Mouse (Mus musculus) kidney, adult 18-20 months (tissue): ENCODE measurements around the gene Rbpj.
"Not testable (repeated sequence)": the region's sequence is repeated elsewhere in the genome, so short reads cannot be mapped to it uniquely, and the experiment has no call there.

ENCODE experiments used
- DNase-seq: peaks from one replicate; pipeline ENCODE4 v3.0.0; 2021

Gene Rbpj

GRCm38 (mm10) chr5:53516482-53516881 is 50.5 kb downstream of the Rbpj start:
- no peak for DNase-seq

DNA sequence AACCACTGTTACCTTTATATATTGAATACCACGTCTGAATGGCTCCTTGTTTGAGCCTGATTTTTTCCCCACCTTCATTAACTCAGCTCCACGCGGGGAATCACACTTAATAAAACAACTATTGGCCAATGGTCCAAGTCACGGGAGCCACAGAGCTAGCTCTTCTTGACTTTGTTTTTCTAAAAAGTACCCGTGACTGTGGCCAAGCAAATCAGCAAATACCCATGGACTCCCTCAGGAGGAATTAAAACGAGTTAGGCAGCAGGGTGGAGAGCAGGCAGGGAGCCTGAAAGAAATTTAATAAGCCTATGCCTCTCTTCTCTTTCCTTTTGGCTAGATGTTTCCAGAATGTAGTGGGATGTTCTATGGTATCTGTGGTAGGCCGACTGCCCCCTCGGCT is 51.9 kb downstream of the Rbpj start:
- DNase-seq, result no peak

GRCm38 (mm10) chr5:53519131-53519530 is 53.2 kb downstream of the Rbpj start:
- no peak for DNase-seq

- DNase-seq, result no peak
Observed at GRCm38 (mm10) chr5:53519998-53520577, 54.1 kb downstream of the Rbpj start.

- DNase-seq, result peak; percentile 15
Observed at GRCm38 (mm10) chr5:53523046-53523445, 57.1 kb downstream of the Rbpj start.

DNA sequence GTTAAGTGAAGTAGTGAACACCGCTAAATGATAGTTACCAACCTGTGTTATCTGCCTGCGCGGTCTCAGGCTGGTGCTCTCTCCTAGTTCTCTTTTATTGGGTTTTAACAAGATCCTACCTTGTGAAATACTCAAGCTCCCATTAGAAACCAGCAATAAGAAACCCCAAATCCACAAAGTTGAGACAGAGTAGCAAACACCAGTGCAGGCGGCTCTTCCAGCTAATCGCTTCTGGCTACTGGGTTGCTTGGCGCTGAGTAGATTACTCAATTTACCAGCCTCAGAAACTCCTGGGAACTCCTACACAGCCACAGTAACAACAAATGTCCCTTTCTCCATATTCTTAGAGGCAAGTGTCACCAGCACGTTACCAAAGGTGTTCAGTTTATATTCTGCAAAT is 58.2 kb downstream of the Rbpj start:
- DNase-seq, result no peak

- DNase-seq, result no peak
Observed at GRCm38 (mm10) chr5:53524831-53525230, 58.9 kb downstream of the Rbpj start.

DNA sequence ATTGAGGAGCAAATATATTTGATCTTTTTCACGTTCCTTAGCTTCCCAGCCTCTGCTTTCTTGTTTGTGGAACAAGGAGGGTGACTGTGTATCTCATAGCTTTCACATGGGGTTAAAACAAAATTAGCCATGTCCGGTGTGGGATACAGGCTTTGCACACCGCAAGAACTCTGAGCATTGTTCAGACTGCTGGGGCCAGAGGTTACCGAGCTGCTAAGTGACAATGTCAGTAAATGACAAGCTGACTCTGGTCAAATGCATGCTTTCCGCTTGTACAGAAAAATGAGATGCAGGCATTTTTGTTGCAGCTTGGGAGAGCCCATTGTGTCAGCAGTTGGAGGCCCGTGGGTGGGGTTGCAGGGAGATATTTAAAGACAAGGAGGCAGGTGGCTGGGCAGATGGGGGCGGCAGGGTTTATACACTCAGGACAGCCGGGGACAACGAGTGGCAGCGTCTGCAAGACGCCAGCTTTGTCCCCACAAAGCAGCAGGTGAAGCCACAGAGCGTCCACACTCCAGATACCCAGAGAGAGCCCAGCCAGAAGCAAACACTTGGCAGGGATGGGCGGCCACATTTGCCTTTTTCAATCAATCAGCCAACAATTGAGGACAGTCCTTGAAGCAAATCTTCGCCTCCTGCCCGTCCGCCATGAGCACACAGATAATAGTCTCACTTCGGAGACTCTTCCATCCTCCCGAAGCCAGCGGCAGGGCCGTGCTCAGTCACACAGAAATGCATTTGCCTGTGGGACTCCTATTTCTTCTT is 59.5 kb downstream of the Rbpj start:
- DNase-seq, result no peak

GRCm38 (mm10) chr5:53526070-53526430 is 60.1 kb downstream of the Rbpj start:
- no peak for DNase-seq

- no peak for DNase-seq
Observed at GRCm38 (mm10) chr5:53529846-53530245, 63.9 kb downstream of the Rbpj start.

DNA sequence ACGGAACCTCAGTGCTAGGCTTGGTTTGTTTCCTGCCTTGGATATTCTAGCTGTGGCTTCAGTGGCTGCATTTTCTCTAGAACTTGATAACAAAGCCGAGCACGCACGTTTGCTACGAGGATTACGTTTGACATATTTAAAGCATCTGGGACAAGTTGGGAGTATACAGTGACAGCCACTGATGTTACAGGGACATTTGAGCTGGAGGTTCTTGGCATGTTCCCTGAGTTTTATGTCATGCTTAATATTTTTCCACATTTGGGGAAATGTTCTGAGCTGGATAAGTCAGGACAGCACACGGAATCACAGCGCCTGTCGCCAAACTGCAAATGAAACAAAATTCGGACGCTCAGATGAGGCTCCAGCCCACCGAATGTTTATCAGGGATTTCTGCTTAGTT is 69.1 kb downstream of the Rbpj start:
- DNase-seq, result no peak

- DNase-seq, result no peak
Observed at GRCm38 (mm10) chr5:53536635-53537554, 70.9 kb downstream of the Rbpj start.

GRCm38 (mm10) chr5:53539860-53540633 is 74.1 kb downstream of the Rbpj start:
- no peak for DNase-seq

DNA sequence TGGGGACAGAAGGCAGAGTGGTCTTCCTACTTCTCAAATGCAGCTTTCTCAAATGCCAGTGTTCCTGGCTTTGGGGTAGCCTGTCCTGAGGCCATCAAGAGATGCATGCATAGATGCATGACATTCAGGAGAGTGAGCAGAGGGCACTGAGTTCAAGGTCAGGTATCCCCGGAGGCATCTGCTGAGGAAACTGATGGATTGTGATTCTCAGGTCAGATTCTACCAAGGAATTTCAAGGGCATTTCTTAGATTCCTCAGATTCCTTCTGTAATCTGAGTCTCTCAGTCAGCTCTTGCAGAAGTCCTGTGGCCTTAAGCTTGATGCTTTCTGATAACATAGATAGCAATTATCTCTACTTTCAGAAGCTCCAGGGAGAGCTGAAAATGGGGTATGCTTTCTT is 76.1 kb downstream of the Rbpj start:
- no peak for DNase-seq

- DNase-seq, result no peak
Observed at GRCm38 (mm10) chr5:53543399-53543798, 77.4 kb downstream of the Rbpj start.

DNA sequence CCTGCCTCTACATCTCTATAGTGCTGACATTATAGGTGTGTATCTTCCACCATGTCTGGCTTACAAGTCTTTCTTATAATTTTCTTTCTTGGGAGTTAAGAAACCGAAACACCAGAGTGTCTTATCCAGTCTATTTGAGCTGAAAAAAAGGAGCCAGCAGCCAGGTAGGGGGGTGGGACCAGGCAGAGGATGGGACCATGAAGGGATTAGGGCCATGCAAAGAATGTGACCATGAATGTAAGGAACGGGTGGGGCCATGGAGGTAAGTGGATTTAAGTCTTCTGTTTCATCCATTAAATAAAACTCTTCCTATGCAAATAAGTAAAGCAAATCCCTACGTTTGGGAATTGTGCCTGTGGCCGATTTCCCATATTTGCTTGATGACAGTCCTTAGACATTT is 78.0 kb downstream of the Rbpj start:
- no peak for DNase-seq

DNA sequence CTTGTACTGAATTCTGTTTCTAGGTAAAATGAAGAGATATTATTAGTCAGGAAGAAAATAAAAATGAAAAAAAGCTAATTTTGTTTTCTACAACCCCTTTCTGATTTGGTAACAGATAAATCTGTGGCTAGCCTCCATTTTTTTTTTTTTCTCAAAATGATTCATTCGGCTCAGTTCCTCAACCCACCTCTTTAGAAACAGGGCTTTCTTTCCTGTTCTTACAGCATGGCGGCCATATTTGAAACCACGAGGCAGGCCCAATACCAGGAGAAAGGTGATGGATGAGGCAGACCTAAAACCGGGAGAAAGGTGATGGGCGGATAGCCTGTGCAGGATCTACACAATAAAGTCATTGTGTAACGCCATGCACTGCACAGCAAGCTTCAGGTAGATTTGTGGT is 80.5 kb downstream of the Rbpj start:
- no peak for DNase-seq

DNA sequence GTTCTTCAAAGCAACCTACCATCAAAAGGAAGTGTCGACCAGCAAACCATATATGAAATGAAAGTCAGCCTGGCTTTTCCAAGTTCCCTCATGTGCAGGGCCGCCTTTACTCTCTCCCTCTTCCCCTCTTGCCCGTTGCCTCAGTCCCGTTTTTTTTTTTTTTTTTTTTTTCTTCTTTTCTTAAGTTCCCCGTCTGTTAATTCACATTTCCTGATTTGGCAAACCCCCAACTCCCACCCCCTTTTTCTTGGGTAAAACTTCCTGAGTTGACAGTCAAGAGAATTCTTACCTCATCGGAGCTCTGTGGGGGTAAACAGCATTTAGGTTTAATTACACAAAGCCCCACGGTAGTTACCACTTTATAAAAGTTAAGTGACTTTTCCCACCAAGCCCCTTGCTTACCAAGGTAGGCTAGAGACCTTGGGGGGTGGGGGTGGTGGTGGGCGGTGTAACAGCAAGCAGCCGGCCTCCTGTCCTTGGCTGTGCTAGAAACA is 81.1 kb downstream of the Rbpj start:
- no peak for DNase-seq

DNA sequence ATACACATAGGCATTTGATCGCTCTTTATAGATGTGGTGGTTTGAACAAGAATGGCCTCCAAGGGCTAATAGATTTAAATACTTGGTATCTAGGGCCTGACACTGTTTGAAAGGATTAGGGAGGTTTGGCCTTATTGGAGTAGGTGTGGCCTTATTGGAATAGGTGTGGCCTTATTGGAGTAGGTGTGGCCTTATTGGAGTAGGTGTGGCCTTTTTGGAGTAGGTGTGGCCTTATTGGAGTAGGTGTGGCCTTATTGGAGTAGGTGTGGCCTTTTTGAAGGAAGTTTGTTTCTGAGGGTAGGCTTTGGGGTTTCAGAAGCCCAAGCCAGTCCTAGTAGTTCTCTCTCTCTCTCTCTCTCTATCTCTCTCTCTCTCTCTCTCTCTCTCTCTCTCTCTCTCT is 84.4 kb downstream of the Rbpj start:
- DNase-seq, result not testable (repeated sequence)

DNA sequence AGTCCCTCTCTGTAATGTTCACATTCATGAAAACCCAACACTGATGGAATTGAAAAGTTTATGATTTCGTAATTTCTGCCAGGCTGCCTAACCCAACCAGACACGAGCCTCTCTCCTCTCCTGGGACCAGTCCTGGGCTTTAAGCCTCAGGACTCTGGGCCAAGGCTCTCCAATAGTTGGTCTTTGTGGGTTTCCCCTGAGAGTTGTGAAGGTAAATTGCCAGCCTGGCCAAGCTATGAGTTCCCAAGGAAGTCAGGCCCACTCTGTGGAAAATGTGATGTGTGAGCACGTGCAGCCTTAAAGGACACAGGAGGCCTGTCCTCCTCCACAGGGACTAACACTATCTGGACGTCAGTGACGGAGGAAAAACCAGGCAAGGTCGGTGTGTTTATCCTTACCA is 85.4 kb downstream of the Rbpj start:
- DNase-seq, result no peak

DNA sequence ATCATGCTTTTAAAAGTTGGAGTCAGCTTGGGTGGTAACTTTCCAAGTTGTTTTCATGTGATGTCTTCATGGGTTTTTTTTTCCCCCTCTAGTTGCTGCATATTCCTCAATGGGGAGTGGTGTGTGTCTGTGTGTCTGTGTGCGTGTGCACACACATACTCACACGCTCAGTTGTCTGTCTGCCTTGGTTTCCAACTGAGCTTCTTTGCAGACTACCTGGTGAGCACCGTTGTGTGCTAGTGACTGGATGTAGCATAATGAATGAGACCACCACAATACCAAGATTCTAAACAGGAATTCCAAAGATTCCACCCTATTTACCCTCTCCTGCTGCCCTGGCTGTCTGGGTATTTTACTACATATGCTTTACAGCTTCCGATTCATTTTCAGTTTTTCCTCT is 86.0 kb downstream of the Rbpj start:
- DNase-seq, result no peak

DNA sequence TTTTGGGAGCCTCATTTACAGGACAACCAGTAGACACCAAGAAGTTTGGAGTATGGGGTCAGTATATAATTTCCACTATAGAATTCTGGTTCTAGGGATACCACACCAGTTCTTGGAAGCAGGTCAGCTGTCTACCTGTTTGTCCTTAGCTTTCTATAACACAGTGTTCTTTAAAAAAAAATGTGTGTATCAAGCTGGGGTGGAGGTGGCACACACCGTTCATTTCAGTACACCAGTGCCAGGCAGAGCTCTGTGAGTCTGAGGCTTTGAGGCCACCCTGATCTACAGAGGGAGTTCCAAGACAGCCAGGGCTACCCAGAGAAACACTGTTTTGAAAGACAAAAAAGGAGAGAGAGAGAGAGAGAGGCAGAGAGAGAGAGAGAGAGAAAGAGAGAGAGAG is 87.3 kb downstream of the Rbpj start:
- no peak for DNase-seq

DNA sequence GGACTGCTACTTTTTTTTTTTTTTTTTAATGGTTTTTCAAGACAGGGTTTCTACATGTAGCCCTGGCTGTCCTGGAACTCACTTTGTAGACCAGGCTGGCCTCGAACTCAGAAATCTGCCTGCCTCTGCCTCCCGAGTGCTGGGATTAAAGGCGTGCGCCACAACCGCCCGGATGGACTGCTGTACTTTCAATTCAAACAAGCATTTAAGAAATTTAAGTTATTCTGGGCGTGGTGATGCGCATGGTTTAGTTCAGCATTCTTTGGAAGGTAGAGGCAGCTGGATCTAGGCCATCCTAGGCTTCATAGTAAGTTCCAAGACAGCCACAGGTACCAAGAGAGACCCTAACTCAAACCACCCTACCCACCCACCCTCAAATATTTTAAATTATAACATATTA is 88.2 kb downstream of the Rbpj start:
- no peak for DNase-seq
